Mouse (Mus musculus): ENCODE data around the gene Cdk14.

Cdk14 gene

DNA sequence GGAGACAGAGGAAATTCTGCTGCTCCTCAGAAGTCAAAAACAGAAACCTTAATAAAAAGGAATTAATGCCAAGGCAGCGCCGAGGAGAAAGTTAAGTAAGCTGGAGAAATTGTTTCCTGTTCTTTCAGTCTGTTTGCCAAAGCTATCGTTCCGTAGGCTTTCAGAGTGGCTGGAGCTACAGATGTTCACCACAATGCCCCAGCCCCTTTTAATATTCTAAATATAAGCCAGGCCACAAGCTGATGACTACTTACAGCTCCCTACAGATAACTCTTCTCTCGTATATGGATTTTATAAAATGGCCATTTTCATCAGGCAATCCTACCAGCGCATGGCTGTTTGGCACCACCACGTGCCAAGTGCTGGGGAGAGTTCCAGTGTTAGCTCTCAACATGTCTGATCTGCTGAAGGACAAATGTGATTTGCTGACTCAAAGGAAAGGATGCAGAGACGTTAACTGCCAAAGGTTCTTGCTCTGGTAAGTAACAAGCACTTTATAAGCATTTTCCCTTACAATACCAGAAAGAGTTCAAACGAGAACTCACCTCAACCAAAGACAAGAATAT is 106.8 kb downstream of the Cdk14 start:
- DNase-seq (ENCODE audit: low spot score in 2 of 2) = no peak

DNA sequence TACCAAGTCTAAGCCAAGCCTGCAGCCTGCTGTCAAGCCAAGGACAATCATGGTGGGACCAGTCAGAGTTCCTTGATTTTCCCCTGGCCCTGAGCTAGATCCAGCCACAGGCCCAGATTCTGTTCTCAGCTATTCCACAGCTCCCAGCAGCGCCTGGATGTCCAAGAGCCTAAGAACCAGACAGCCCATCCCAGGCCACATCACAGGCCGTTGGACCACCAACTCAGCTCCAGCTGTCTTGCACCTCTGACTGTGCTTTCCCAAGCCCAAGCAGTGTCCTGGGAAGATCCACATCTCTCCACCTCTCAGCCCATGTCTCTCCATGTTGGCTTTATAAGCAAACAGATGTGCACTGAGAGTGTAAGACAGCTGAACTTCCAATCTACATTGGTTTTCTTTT is 114.8 kb downstream of the Cdk14 start:
- DNase-seq (ENCODE audit: low spot score in 2 of 2) = no peak

DNA sequence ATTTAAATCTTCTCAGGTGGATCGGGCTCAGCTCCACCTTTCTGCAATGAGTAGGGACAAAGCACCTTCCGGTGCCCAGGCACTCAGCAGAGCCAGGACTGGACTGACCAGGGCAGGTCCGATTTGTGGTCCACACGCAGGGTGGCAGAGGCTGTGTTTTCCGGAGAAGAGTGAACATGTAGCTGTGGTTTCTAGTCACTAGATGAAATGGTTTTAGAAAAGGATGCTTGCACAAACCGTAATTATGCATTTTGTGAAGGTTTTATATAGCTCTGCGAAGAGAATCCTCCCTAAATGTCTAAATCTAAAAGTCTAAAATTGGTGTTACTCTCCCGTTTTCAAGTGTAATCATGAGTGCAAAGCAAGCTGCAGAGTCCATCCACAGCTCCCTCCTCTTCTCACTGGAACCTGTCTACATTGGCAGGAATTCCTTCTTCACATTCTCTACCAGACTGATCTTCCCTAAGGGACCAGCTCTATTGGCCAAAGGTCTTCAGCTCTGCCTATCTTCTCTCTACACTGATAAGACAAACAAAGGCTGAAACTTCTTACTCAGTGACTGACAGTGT is 116.9 kb downstream of the Cdk14 start:
- DNase-seq (ENCODE audit: low spot score in 2 of 2) = peak in 1 of 2 experiments; percentile 24

DNA sequence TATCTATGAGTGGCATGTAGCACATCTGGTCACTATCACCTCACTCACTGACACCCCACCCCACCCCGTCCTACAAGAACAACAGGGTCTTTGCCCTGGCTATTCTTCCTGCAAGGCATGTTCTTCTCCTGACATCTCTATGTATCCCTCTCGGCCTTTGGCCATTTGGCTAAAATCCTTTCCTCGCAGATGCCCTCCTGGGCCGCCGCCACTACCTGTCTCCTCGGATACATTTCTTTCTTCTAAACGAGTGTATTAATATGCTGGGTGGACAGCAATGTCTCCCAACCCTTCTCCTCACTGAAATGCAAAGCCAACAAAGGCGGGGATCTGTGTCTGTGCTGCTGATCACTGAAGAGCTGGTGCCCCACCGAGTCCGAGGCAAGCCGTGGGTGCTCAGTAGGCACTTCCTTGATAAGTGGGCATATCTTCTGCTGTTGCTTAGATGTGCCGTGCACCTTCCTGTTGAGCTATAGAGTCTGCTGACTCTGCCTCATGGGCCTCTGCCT is 118.5 kb downstream of the Cdk14 start:
- DNase-seq (ENCODE audit: low spot score in 2 of 2) = no peak

DNA sequence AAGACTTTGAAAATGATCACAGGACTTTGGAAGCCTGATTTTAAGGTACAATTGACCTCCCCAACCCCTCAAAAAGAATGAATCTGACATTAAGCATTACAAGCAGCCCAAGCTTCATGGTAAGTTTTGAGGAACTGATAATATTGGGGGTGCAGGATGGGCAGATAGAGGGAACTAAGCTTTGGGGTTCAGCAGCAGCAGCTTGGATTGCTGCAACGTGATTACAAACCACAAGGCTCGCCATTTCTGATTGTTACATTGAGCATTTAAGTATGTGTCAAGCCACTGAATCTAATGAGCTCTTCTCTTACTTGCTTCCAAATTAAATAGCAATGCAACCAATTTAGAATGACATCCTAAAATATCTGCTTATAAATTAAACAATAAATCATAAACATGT is 119.1 kb downstream of the Cdk14 start:
- no peak for DNase-seq (ENCODE audit: low spot score in 2 of 2)

DNA sequence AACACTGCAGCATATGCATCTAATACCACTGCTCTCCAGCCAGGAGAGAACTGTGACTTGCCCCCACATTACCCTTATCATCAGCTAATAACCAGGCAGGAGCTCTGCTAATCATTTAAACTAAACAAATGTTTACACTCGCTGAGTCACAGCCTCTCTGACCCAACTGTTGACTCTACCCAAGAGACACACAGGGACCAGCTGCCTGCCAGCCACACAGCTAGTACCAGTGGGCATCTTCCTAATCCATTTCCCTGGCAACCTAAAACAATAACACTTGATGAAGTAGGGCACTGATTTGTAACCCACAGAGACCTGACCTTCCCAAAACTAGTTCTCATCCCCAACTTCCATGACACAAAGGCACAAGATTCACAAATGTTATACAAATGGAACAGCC is 119.8 kb downstream of the Cdk14 start:
- DNase-seq (ENCODE audit: low spot score in 2 of 2) = no peak

DNA sequence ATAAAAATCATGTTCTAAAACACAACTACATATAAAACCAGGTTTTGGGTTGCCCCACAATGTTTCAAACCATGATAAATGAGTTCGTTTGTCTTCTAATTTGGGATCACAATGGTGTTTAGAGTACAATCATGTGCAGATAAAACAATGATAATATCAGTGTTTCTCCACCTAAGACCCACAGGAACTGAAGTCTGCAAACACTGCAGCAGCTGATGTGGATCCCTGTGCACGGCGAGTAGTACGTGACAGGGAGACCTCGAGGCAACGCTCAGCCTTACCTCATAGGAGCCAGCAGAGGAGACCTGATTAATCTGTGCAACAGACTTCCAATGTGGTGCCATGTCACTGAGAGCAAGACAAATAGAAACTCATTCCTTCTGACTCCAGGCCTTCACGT is 122.9 kb downstream of the Cdk14 start:
- DNase-seq (ENCODE audit: low spot score in 2 of 2) = no peak

DNA sequence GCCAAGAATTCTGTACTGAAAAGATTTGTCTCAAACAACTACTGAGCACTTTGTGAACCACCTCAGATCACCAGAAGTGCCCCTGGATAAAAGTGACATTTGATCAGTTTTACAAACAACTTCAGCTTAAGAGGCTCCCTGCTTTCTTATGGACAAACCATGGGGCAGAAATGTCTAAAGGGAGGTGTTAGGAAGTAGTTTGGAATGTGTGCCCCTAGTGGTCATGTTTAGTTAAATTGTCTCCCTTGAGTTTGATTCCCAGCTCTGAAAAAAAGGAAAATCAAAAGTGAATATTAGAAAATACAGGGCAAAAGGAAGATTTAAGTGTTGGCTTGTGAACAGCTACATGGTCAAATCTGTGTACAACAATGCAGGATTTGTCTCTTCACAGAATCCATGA is 123.3 kb downstream of the Cdk14 start:
- DNase-seq (ENCODE audit: low spot score in 2 of 2) = no peak

DNA sequence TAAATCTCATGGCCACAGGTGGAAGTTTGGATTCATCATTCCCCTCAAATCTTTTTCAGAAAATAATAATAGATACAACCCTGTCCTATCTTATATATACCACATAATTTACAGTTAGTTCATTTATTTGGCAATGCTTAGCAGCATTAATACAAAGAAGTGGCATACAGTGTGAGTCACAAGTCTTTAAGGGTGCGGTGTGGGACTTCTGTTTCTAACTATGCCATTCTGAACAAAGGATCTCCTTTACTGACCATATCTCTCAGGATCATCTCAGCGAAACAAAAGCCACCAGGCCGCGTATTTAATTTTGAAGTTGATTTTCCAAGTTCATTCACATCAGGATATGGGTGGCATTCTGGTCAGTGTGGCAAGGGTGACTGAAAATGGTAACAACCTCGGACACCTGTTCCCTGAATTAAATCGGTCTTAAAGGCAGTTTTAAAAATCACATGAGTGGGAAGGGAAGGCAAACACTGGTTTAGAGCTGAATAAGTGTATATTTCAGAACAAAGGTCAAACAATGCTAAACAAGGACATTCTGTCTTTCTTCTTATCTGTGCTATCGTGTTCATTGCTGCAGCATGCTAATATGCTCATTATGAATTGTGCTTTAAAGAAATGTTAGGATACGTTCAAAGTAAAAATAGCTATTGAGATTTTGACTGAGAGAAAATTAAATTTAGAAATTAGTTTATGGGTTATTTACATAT is 127.1 kb downstream of the Cdk14 start:
- no peak for DNase-seq (ENCODE audit: low spot score in 2 of 2)

DNA sequence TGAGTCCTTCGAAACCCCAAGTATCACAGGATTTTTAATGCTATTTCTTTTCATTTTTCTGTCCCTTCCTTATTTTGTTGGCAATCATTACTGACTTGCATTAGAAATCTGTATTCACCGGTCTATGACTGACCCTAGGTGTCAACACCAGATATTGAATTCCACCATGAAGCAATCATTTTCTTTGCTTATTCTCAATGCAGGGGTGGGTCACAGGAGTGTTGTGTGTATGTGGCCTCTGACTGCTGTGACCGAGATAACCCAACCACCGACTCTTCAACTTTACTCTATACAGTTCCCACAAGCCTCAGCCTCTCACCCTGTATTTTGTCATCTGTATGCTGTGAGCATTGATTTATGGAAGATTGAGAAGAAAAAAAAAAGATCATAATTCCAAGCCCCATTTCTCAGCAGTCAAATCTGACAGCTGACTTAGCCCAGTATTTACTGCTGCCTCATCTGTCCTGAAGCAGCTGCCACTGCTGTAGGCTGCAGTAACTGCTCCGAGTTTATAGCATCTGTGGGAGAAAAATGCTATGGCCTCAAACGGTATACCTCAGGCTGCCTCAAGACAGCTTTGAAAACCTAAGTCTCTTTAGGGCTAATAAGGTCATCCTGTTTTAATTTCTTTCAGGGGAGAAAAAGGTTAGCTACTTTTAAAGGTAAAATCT is 128.7 kb downstream of the Cdk14 start:
- DNase-seq (ENCODE audit: low spot score in 2 of 2) = no peak

DNA sequence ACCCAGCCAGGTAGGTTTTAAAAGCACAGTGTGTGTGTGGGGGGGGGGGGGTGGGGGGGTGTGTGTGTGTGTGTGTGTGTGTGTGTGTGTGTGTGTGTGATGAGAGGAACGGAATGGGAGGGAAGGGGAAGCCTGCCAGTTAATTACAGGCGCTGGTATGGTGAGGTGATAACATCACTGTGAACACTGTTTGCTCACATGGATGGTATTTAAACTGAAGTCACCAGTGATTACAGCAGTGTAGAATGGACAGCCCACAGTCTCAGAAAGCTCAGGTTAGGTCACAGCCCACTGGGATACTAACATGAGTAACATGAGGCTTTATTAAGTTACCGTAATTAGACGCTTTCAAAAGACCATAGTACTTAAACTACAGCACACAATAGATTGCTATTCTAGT is 129.4 kb downstream of the Cdk14 start:
- no peak for DNase-seq (ENCODE audit: low spot score in 2 of 2)

DNA sequence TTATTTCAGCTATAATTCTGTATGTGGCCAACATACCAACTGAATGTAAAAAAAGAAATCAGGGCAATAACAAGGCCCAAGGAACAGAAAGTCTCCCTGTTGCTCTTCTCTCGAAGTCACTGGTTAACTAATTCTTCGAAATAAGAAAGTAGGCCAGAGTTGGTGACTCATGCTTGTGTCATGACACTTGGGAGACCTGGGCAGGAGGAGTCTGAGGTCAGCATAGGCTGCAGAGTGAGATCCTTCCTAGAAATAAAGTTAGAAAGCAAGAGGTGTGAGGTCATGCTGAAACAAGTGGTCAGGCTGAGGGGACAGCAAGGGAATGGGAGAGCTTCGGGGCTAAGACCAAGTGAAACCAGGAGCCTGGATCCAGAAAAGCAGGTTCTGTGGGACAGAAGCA is 134.2 kb downstream of the Cdk14 start:
- no peak for DNase-seq (ENCODE audit: low spot score in 2 of 2)

DNA sequence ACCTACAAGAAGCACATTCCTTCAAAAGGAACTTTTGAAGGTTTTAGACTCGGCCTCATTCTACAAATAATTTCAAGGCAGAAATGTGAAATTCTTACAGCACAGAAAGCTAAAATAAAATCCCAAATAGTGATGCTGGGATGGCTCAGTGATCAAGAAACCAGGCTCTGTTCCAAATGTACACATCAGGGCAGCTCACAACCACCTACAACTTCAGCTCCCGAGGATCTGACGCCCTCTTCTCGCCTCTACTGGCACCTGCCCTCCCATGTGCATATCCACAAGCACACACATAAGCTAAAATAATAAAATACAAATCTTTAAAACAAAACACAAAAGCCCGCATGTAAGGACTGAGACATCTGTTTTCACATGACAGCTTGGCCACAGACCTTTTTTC is 135.6 kb downstream of the Cdk14 start:
- peak; percentile 30 to 53 for DNase-seq (ENCODE audit: low spot score in 2 of 2)

DNA sequence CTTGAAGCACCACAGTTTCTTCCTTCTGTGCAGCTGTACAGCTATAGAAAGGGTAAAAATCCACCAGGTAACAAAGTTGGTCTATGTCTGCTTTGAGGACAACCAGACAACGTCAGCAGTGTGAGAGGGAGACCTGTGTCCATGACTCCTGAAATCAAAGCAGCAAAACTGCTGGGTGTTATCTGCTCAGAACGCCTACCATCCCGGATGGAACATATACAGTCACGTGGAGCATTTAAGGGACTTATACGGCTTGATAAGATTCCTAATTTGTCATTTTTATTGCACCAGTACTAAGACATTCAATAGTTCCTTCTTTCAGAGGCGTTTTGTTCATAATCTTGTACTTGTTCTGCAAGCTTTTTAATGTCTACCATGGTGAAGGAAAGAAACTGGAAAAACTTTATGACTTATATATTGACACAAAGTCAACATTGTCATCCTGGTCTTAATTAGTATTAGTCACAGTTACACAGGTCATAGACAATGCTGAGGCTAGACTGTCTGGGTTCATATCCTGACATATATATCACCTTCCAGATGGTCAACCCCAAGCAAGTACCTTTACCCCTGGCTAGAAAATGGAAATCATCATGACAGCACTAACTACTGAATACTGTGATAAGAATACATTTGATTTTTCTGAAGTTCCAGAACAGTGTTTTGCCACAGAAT is 136.2 kb downstream of the Cdk14 start:
- no peak for DNase-seq (ENCODE audit: low spot score in 2 of 2)

DNA sequence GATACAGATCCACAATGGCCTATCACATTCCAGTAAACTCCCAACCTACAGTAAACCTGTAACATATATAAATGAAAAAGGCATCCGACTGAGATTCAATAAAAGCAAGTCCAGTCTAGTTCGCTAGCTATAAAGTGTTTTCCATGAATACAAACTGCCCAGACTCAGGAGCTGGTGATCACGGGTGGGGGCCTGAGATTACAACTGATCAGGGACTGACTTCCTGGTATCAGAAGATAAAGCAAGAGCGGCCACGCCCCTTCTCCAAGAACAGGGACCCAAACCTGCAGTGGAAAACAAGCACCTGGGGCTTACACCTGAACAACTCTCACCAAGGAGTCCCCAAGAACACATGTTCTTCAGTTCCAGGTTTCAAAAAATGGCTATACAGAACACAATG is 137.7 kb downstream of the Cdk14 start:
- DNase-seq (ENCODE audit: low spot score in 2 of 2) = no peak

DNA sequence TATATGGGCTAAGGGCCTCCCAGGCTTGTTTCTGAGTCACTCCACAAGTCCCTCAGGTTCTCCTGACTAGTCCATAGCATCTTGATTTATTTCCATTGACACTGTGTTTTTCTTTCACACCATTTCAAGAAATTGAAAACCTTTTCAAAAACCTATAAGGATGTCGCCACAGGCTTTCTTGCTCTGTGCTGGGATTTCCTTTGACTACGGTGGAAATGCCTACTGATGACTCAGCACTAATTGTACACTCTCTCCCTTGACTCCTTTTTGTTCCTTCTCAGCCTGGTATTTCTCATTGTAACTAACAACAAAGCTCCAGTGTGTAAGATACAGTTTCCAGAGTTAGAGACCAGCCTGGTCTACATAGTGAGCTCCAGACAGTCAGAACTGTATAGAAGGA is 144.8 kb downstream of the Cdk14 start:
- no peak for DNase-seq (ENCODE audit: low spot score in 2 of 2)

DNA sequence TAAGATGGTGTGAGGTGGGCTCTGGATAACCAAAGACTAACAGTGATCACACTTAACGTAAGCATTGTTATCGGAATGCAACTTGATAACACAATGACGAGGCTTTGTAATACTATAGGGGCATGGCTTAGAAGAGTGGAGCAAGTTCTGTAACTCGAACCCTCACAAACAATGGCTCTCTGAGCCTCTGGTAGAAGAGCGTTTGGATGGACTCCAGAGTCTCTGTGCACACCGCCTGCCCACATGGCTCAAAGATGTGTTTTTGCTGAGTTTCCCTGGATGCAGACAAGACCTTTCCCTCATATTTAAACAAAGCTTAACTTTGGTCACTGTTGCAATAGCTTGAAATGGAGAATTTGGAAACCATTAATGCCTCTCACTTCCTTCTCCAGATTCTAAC is 145.8 kb downstream of the Cdk14 start:
- DNase-seq (ENCODE audit: low spot score in 2 of 2) = no peak

DNA sequence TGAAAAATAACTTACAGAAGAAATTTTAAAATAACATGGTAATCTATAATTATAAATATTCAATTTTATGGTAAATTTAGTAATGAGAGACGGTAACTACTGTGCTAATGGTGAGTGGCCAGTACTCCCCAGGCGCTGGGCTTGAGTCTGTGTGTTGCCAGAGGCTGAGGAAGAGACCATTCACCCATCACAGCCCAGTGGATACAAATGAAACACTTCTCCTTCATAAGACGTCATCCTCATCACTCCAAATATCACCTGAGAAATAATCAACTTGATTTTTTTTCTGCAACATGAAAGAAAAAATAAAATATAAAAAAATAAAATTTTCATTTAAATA is 153.4 kb downstream of the Cdk14 start:
- no peak for DNase-seq (ENCODE audit: low spot score in 2 of 2)

DNA sequence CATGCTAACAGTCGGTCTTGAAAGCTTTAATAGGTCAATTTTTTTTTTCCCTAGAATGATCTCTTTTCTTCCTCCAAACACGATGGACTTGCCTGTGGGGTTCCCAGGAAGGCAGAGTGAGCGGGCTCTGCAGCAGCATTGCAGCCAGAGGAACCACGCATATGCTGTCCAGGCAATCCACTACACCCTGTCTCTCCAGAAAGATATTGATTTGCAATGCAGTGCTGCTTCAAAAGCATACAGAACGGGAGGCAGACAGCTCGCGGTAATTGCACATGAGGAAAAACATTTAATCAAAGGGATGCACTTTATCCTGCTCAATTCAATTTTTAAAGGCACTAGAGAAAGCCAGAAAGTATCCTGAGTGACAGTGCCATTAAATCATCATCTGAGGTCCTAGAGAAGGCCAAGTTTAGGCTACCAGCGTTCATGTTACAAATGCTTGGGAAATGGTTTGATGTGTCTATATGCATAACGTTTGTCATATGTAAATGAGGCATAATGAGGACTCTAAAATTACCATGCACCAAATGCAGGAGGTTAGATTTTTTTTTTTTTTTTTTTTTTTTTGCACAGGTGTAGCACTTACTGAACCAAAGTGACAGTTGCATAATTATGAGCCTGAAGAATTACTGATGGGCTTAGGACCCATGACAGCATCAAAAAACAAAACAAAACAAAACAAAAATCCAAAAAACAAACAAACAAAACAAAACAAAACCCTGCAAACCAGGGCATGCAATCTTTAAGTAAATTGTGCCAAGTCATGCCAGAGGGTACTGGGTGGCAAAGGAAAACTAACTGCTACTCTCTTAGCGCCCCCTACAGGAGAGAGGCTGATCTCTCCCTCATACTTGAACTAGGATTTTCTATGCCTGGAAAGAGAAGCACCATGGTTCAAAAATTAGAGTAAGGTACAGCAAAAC is 154.0 kb downstream of the Cdk14 start:
- peak; percentile 65 to 89 for DNase-seq (ENCODE audit: low spot score in 2 of 2)

DNA sequence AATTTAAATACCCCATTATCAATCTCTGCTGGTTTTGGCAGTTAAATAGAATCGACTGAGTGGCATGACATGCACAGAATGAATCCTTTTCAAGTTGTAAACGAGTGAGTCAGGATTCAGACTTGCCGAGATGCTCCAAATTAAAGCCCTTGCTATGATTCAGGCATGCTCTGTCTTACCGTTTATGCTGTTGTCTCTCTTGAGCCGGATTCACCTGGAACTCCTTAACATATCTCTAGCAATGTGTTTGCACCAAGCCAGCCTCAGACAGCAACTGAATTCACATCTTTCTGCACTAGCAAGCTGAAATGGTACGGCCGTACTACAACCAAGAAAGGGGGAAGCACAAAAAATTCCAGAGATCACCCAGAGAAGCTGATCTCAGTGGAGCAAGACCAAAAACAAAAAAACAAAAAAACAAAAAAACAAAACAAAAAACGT is 154.7 kb downstream of the Cdk14 start:
- DNase-seq (ENCODE audit: low spot score in 2 of 2) = peak; percentile 46 to 65

DNA sequence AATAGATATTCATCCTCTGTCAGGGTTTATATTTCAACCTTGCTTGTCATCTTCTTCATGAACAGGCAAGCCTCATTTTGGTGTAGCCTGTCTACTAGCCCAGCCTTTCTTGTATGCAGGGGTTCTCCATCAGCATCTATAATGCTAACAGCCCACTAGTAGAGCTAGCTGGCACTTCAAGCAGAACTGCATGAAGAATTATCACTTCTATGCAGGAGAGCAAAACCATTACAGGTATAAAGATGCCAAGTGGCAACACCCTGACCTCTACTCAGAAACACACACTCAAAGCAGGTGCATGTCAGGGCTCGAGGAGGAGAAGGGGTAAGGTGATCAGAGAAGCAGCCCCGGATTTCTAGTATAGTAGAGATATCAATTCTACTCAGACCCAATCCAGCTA is 155.4 kb downstream of the Cdk14 start:
- DNase-seq (ENCODE audit: low spot score in 2 of 2) = peak; percentile 42 to 43

All from frontal cortex, postnatal 36 days (tissue).